Mouse (Mus musculus) hindbrain, embryonic 14.5 days (tissue): ENCODE data around the gene Asb10. TPM values are rescaled to one million over a fixed set of nuclear protein-coding genes. Genes with fewer than 3 reads are reported as not detected.
"Not testable (repeated sequence)": the region's sequence is repeated elsewhere in the genome, so short reads cannot be mapped to it uniquely, and the experiment has no call there.

Source experiments
- ATAC-seq: fragments of 200-750 bp; cut with Nextera tagmentation; 2 replicates; pipeline ENCODE4 v1.8.0; 2017; ENCODE audit warnings: moderate number of reproducible peaks, mild to moderate bottlenecking, moderate TSS enrichment, moderate library complexity; ENCODE audit not compliant: low FRiP score
- DNase-seq: peaks from one replicate; pipeline ENCODE4 v3.0.0-alpha.2; 2015; ENCODE audit warnings: low spot score
- H3K27ac ChIP-seq: fragments of 300-500 bp; sonication (generic); 2 replicates; pipeline ENCODE4 v1.5.1; 2014; ENCODE audit warnings: mild to moderate bottlenecking, moderate library complexity
- H3K27me3 ChIP-seq: fragments of 300-500 bp; sonication (generic); 2 replicates; pipeline ENCODE4 v1.6.1; 2014; ENCODE audit warnings: mild to moderate bottlenecking, low read length, mixed read lengths; ENCODE audit not compliant: control insufficient read depth, insufficient read depth
- H3K36me3 ChIP-seq: fragments of 300-500 bp; sonication (generic); replicated peaks from 2 replicates; pipeline ENCODE4 v1.6.1; 2014; ENCODE audit not compliant: control insufficient read depth, insufficient read depth
- H3K4me1 ChIP-seq: fragments of 300-500 bp; sonication (generic); replicated peaks from 2 replicates; pipeline ENCODE4 v1.6.1; 2014; ENCODE audit warnings: antibody characterized with exemption, low read length, mixed read lengths; ENCODE audit not compliant: control insufficient read depth, insufficient read depth
- H3K4me2 ChIP-seq: fragments of 300-500 bp; sonication (generic); replicated peaks from 2 replicates; pipeline ENCODE4 v1.6.1; 2014; ENCODE audit warnings: mild to moderate bottlenecking, moderate library complexity
- H3K4me3 ChIP-seq: fragments of 300-500 bp; sonication (generic); replicated peaks from 2 replicates; pipeline ENCODE4 v1.5.1; 2014; ENCODE audit warnings: mild to moderate bottlenecking, low read length
- H3K9ac ChIP-seq: fragments of 300-500 bp; sonication (generic); 2 replicates; pipeline ENCODE4 v1.6.1; 2014
- H3K9me3 ChIP-seq: fragments of 300-500 bp; sonication (generic); 2 replicates; pipeline ENCODE4 v1.6.1; 2016; ENCODE audit warnings: low read length; ENCODE audit not compliant: control insufficient read depth
- WGBS: fragments of 180-500 bp; shearing (Covaris S2); extraction: QIAGEN DNeasy Blood & Tissue Kit; methylation state at CpG from one replicate; pipeline ENCODE4 v1.1.7; 2014; 5-methylcytosine and 5-hydroxymethylcytosine counted together
- polyA plus RNA-seq: library from polyadenylated mRNA; unstranded; fragments of >200 nt; fragmentation: Nextera tagmentation; extraction: Ambion mirVana; gene quantifications from 2 replicates; pipeline ENCODE4 v1.2.1, GENCODE M21; 2014

The Asb10 gene
- polyA plus RNA-seq, 1 experiment from 2014 or later, result 0.23 TPM

GRCm38 (mm10) chr5:24575948-24576347, 35.2 kb upstream of the Asb10 start:
- WGBS, result 91% methylated on average over 1 of the region's 1 CpGs
- H3K4me2 ChIP-seq, result peak overlapping the region; percentile 67
- H3K36me3 ChIP-seq, result peaks cover 45% of the 10 kb centered on the region
- ATAC-seq (no peak), DNase-seq (no peak)
- no peaks in the 10 kb centered on the region for H3K27me3 ChIP-seq
- no peaks in the 10 kb centered on the region for H3K9me3 ChIP-seq
- peak overlapping the region; percentile 79; the same call in 1 of the 2 replicates for H3K9ac ChIP-seq
- peaks cover 14% of the 10 kb centered on the region for H3K4me1 ChIP-seq
- H3K27ac ChIP-seq, result no peak overlapping the region
- H3K4me3 ChIP-seq, result no peak overlapping the region

DNA sequence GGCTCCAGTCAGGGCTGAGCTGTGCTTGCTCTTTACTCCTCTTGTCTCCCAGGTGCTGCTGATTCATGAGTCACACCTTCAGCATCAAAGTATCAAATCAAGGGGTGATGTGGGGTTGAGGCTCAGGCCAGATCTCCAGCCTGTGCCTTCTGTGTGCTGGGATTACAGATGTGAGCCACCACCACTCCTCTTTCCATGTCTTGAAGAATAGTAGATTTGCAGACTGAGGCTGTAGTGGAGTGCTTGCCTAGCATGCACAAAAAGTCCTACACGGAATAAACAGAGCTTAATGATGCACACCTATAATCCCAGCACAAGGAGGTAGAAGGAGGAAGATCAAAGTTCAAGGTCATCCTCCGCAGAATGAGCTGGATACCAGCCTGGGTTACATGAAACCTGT, 15.9 kb upstream of the Asb10 start, which contains the start of gene 4931409K22Rik:
4931409K22Rik (minus strand) TSS at position 101 of the 400 bp plus-strand sequence.
- no peak within 1 kb of the TSS for H3K27ac ChIP-seq
- H3K4me3 ChIP-seq, result no peak within 1 kb of the TSS
- H3K4me1 ChIP-seq, result no peaks in the 10 kb centered on the region
- no peak for ATAC-seq
- no peak for DNase-seq
- H3K36me3 ChIP-seq, result no peaks in the 10 kb centered on the region
- H3K9me3 ChIP-seq, result no peaks in the 10 kb centered on the region
- H3K9ac ChIP-seq, result no peak within 1 kb of the TSS
- H3K27me3 ChIP-seq, result no peaks in the 10 kb centered on the region
- H3K4me2 ChIP-seq, result no peak within 1 kb of the TSS
- WGBS, result 75% methylated on average over 2 of the region's 2 CpGs

DNA sequence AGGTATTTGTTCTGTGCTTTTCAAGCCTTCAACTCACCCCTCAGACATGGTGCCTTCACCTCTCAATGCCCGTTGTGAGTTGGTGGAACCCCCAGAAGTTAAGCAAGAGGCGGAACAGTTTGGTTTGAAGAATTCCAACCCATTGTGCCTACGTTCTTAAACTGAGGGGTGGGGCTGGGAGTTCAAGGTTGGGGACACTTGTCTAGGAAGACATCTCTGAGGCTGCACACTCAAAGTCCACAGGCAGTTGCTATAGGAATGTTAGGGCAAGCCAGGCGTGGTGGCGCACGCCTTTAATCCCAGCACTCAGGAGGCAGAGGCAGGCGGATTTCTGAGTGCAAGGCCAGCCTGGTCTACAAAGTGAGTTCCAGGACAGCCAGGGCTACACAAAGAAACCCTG, 14.6 kb upstream of the Asb10 start:
- peaks cover 12% of the 10 kb centered on the region for H3K4me1 ChIP-seq
- ATAC-seq, H3K36me3 ChIP-seq, H3K27me3 ChIP-seq, H3K4me3 ChIP-seq, DNase-seq, H3K9me3 ChIP-seq, H3K9ac ChIP-seq, H3K27ac ChIP-seq, H3K4me2 ChIP-seq: not testable (repeated sequence)
- 90% methylated on average over 7 of the region's 7 CpGs for WGBS

- Histone ChIP-seq H3K9me3 (no peaks in the 10 kb centered on the region), H3K36me3 (no peaks in the 10 kb centered on the region), H3K27ac (no peak overlapping the region), H3K4me2 (no peak overlapping the region), H3K9ac (no peak overlapping the region), H3K4me3 (no peak overlapping the region), H3K4me1 (peaks cover 12% of the 10 kb centered on the region), H3K27me3 (no peaks in the 10 kb centered on the region)
- WGBS, result 76% methylated on average over 5 of the region's 5 CpGs
- DNase-seq (no peak), ATAC-seq (no peak)
These were observed 13.0 kb upstream of the Asb10 start for GRCm38 (mm10) chr5:24553621-24554244.

DNA sequence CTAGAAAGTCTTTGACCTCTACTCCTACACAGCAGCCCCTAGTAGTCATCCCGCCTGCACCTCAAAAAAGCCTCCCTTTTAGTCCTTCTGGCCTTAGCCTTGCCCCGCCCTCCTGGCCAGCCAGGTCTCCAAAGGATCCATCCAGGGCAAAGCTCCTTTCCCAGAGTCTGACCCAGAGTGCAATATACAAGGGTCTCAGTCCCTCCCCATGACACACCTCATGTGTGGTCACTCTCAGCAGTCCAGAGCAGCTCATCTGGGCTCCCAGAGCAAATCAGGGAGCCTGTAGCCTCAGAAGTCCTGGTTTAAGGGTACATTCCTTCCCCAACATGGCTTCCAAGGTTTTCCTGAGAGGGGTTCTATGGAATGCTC, 10.5 kb upstream of the Asb10 start:
- Histone ChIP-seq H3K4me1 (peaks cover 12% of the 10 kb centered on the region), H3K4me3 (no peak overlapping the region), H3K4me2 (peak overlapping the region; percentile 33), H3K36me3 (no peaks in the 10 kb centered on the region), H3K27ac (peak overlapping the region; percentile 36; the same call in 1 of the 2 replicates), H3K9me3 (no peaks in the 10 kb centered on the region), H3K9ac (no peak overlapping the region), H3K27me3 (no peaks in the 10 kb centered on the region)
- 45% methylated on average over 2 of the region's 2 CpGs for WGBS
- peak; percentile 23 for ATAC-seq
- DNase-seq, result no peak

GRCm38 (mm10) chr5:24550598-24551316, 10.0 kb upstream of the Asb10 start:
- peak; percentile 87 for ATAC-seq
- H3K4me3 ChIP-seq, result no peak overlapping the region
- H3K27ac ChIP-seq, result peak overlapping the region; percentile 68
- 22% methylated on average over 26 of the region's 26 CpGs for WGBS
- H3K9ac ChIP-seq, result no peak overlapping the region
- H3K27me3 ChIP-seq, result no peaks in the 10 kb centered on the region
- H3K4me2 ChIP-seq, result peak overlapping the region; percentile 33
- peak; percentile 72 for DNase-seq
- no peaks in the 10 kb centered on the region for H3K9me3 ChIP-seq
- H3K36me3 ChIP-seq, result no peaks in the 10 kb centered on the region
- peaks cover 12% of the 10 kb centered on the region for H3K4me1 ChIP-seq

DNA sequence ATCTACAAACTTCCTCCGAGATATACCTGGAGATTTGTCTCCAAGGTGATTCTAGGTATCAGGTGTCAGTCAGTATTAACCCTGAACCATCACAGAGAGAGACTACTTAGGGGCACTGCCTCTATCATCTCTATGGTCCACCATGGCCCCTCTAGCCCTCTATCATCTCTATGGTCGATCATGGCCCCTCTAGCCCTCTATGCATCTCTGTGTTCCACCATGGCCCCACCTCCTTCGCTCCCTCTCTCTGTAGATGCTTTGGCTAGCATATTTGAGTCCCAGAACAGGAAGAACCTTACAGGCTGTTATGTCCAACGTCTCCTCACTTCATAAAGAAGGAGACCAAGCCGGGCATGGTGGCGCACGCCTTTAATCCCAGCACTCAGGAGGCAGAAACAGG, 1.9 kb upstream of the Asb10 start:
- Histone ChIP-seq H3K27ac (no peak overlapping the region), H3K4me2 (no peak overlapping the region), H3K9me3 (no peaks in the 10 kb centered on the region), H3K27me3 (no peaks in the 10 kb centered on the region), H3K4me1 (no peaks in the 10 kb centered on the region; the same call in 1 of the 2 replicates), H3K36me3 (no peaks in the 10 kb centered on the region), H3K9ac (no peak overlapping the region), H3K4me3 (no peak overlapping the region)
- ATAC-seq, result no peak
- DNase-seq, result no peak
- WGBS, result 82% methylated on average over 7 of the region's 7 CpGs

- Histone ChIP-seq H3K4me3 (no peak overlapping the region), H3K36me3 (no peaks in the 10 kb centered on the region), H3K4me1 (no peaks in the 10 kb centered on the region; the same call in 1 of the 2 replicates), H3K4me2 (no peak overlapping the region), H3K9ac (no peak overlapping the region), H3K9me3 (no peaks in the 10 kb centered on the region), H3K27ac (no peak overlapping the region), H3K27me3 (no peaks in the 10 kb centered on the region)
- 57% methylated on average over 6 of the region's 6 CpGs for WGBS
- no peak for ATAC-seq
- DNase-seq, result no peak
These were observed 379 bp upstream of the Asb10 start for GRCm38 (mm10) chr5:24541144-24541569.

GRCm38 (mm10) chr5:24539571-24540296, 1.0 kb downstream of the Asb10 start:
- Histone ChIP-seq H3K27ac (no peak overlapping the region), H3K9ac (no peak overlapping the region), H3K4me3 (no peak overlapping the region), H3K36me3 (no peaks in the 10 kb centered on the region), H3K4me2 (no peak overlapping the region), H3K9me3 (no peaks in the 10 kb centered on the region), H3K27me3 (no peaks in the 10 kb centered on the region), H3K4me1 (no peaks in the 10 kb centered on the region; the same call in 1 of the 2 replicates)
- no peak for DNase-seq
- no peak for ATAC-seq
- 82% methylated on average over 22 of the region's 22 CpGs for WGBS
